Mouse (Mus musculus) midbrain, postnatal 0 days (tissue): ENCODE results near the gene Gmds. TPM values are rescaled to one million over a fixed set of nuclear protein-coding genes. Genes with fewer than 3 reads are reported as not detected.

Source experiments
- ATAC-seq: fragments of 200-750 bp; cut with Nextera tagmentation; 2 replicates; pipeline ENCODE4 v1.8.0; 2017; ENCODE audit warnings: moderate number of reproducible peaks, mild to moderate bottlenecking, moderate TSS enrichment, moderate library complexity; ENCODE audit not compliant: low FRiP score
- DNase-seq: peaks from one replicate; pipeline ENCODE4 v3.0.0-alpha.2; 2015; ENCODE audit warnings: low spot score
- H3K27ac ChIP-seq: fragments of 300-500 bp; sonication (generic); 2 replicates; pipeline ENCODE4 v1.5.1; 2014; ENCODE audit warnings: low read depth, mild to moderate bottlenecking, low read length, mixed read lengths
- H3K27me3 ChIP-seq: fragments of 300-500 bp; sonication (generic); 2 replicates; pipeline ENCODE4 v1.6.1; 2014; ENCODE audit warnings: low read length, control low read depth, mixed read lengths; ENCODE audit not compliant: insufficient read depth
- H3K36me3 ChIP-seq: fragments of 300-500 bp; sonication (generic); 2 replicates; pipeline ENCODE4 v1.6.1; 2014; ENCODE audit warnings: low read length, control low read depth, mixed read lengths; ENCODE audit not compliant: insufficient read depth
- H3K4me1 ChIP-seq: fragments of 300-500 bp; sonication (generic); 2 replicates; pipeline ENCODE4 v1.6.1; 2014; ENCODE audit warnings: mild to moderate bottlenecking, control low read depth, antibody characterized with exemption, low read length, mixed read lengths; ENCODE audit not compliant: insufficient read depth
- H3K4me2 ChIP-seq: fragments of 300-500 bp; sonication (generic); 2 replicates; pipeline ENCODE4 v1.6.1; 2014; ENCODE audit warnings: low read depth, mild to moderate bottlenecking, low read length, mixed read lengths; ENCODE audit not compliant: poor library complexity, severe bottlenecking
- H3K4me3 ChIP-seq: fragments of 300-500 bp; sonication (generic); 2 replicates; pipeline ENCODE4 v1.5.1; 2014; ENCODE audit warnings: low read depth, mild to moderate bottlenecking, low read length, moderate library complexity
- H3K9ac ChIP-seq: fragments of 300-500 bp; sonication (generic); replicated peaks from 2 replicates; pipeline ENCODE4 v1.6.1; 2014; ENCODE audit warnings: mild to moderate bottlenecking, low read length, moderate library complexity, mixed read lengths; ENCODE audit not compliant: poor library complexity, severe bottlenecking
- H3K9me3 ChIP-seq: fragments of 300-500 bp; sonication (generic); 2 replicates; pipeline ENCODE4 v1.6.1; 2016; ENCODE audit warnings: low read length, control low read depth
- CTCF ChIP-seq: IDR thresholded peaks from 2 replicates; pipeline ENCODE4 v1.5.1; 2016; ENCODE audit warnings: antibody characterized with exemption, mild to moderate bottlenecking
- WGBS: fragments of 180-500 bp; shearing (Covaris S2); extraction: QIAGEN DNeasy Blood & Tissue Kit; methylation state at CpG from one replicate; pipeline ENCODE4 v1.1.7; 2014; 5-methylcytosine and 5-hydroxymethylcytosine counted together
- polyA plus RNA-seq: library from polyadenylated mRNA; unstranded; fragments of >200 nt; fragmentation: Nextera tagmentation; extraction: Ambion mirVana; gene quantifications from 2 replicates; pipeline ENCODE4 v1.2.1, GENCODE M21; 2015
- total RNA-seq: library from RNA; depleted of rRNA; stranded (reverse); fragments of >200 nt; gene quantifications from 2 replicates; pipeline ENCODE4 v1.2.3, GENCODE M21; 2014

Gene Gmds
- total and polyA plus RNA-seq, 2 experiments from 2014 or later: 8.7 to 28.6 TPM

DNA sequence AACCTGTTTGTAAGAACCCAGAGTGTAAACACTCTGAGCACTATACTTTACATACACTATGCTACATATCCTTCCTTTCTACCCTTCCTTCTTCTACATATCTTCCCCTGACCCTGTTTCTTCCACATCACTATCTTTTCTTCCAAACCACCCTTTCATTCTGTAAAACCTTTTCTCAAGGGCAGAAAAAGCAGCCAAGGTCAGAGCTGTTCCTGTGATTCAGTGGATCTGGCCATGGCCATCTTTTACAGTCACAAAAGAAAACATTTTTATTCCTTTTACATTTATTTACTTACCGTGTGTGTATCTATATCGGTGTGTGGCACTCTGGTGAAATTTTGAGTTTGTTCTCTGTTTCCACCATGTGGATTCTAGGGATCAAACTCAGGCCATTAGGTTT is 418.8 kb downstream of the Gmds start:
- H3K27me3 ChIP-seq: no peaks in the 10 kb centered on the region
- H3K9ac ChIP-seq: no peak overlapping the region
- no peaks in the 10 kb centered on the region for H3K9me3 ChIP-seq
- DNase-seq (no peak), ATAC-seq (no peak)
- TF ChIP-seq CTCF: no peak
- no peak overlapping the region for H3K4me3 ChIP-seq
- no peaks in the 10 kb centered on the region for H3K36me3 ChIP-seq
- 84% methylated on average over 2 of the region's 2 CpGs for WGBS
- no peak overlapping the region for H3K4me2 ChIP-seq
- H3K4me1 ChIP-seq: no peaks in the 10 kb centered on the region
- H3K27ac ChIP-seq: no peak overlapping the region

DNA sequence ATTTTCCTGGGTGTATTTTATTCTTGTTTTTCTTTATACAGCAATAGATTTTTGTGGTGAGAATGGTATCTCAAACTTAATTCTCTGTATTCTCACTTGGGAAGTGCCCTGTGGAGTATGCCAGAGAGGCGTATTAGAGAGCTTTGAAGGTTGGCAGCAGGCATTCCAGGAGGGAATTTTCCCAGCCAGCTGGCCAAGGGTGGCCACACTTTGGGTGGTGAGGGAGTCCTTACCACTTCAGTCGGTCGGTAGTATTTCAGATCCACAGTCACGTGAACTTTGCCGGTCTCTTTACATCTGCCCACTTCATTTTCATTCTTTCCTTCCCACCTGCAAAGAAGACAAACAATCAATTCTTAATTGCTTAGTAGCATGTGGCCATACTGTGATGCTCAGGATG is 421.2 kb downstream of the Gmds start:
- no peak overlapping the region for H3K4me2 ChIP-seq
- WGBS: 33% methylated on average over 5 of the region's 5 CpGs
- no peak overlapping the region for H3K27ac ChIP-seq
- H3K36me3 ChIP-seq: no peaks in the 10 kb centered on the region
- ATAC-seq (no peak), DNase-seq (no peak)
- TF ChIP-seq CTCF: no peak
- no peaks in the 10 kb centered on the region for H3K9me3 ChIP-seq
- H3K9ac ChIP-seq: no peak overlapping the region
- H3K27me3 ChIP-seq: no peaks in the 10 kb centered on the region
- no peaks in the 10 kb centered on the region for H3K4me1 ChIP-seq
- H3K4me3 ChIP-seq: no peak overlapping the region

DNA sequence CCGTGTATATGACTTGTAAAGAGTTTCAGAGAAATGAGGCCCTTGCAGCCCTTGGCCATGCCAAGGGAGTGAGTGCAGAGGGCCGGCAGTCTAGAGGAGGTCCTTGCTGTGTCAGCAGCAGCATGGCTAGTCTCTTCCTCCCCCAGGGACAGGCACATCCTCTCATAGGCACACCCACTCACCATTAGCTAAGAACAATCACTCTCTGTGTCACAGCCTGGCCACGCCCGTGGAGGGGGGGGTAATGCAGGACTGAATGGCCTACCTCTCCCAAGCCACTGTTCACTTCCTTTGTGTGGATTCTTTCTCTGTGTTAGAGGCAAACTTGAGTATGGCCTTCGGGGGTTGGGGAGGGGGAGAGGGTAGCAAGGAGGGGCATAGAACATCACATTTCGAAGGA is 422.8 kb downstream of the Gmds start:
- no peak overlapping the region for H3K4me3 ChIP-seq
- no peaks in the 10 kb centered on the region for H3K27me3 ChIP-seq
- no peak overlapping the region for H3K27ac ChIP-seq
- no peaks in the 10 kb centered on the region for H3K9me3 ChIP-seq
- ATAC-seq (no peak), DNase-seq (no peak)
- no peaks in the 10 kb centered on the region for H3K4me1 ChIP-seq
- no peak for TF ChIP-seq CTCF
- 83% methylated on average over 6 of the region's 6 CpGs for WGBS
- H3K9ac ChIP-seq: no peak overlapping the region
- H3K36me3 ChIP-seq: no peaks in the 10 kb centered on the region
- H3K4me2 ChIP-seq: no peak overlapping the region

- Histone ChIP-seq H3K4me2 (no peak overlapping the region), H3K36me3 (no peaks in the 10 kb centered on the region), H3K27me3 (no peaks in the 10 kb centered on the region), H3K9ac (no peak overlapping the region), H3K4me1 (no peaks in the 10 kb centered on the region), H3K4me3 (no peak overlapping the region), H3K27ac (no peak overlapping the region), H3K9me3 (no peaks in the 10 kb centered on the region)
- DNase-seq (no peak), ATAC-seq (no peak)
- WGBS: 71% methylated on average over 4 of the region's 4 CpGs
- no peak for TF ChIP-seq CTCF
Observed at GRCm38 (mm10) chr13:31914901-31915587, 423.5 kb downstream of the Gmds start.

GRCm38 (mm10) chr13:31911956-31912355 is 426.6 kb downstream of the Gmds start:
- no peak overlapping the region for H3K27ac ChIP-seq
- no peak for ATAC-seq
- no peak overlapping the region for H3K4me2 ChIP-seq
- H3K27me3 ChIP-seq: no peaks in the 10 kb centered on the region
- WGBS: 23% methylated on average over 5 of the region's 5 CpGs
- no peak for DNase-seq
- H3K9me3 ChIP-seq: no peaks in the 10 kb centered on the region
- no peak overlapping the region for H3K9ac ChIP-seq
- H3K4me1 ChIP-seq: no peaks in the 10 kb centered on the region
- no peak overlapping the region for H3K4me3 ChIP-seq
- H3K36me3 ChIP-seq: no peaks in the 10 kb centered on the region
- no peak for TF ChIP-seq CTCF

DNA sequence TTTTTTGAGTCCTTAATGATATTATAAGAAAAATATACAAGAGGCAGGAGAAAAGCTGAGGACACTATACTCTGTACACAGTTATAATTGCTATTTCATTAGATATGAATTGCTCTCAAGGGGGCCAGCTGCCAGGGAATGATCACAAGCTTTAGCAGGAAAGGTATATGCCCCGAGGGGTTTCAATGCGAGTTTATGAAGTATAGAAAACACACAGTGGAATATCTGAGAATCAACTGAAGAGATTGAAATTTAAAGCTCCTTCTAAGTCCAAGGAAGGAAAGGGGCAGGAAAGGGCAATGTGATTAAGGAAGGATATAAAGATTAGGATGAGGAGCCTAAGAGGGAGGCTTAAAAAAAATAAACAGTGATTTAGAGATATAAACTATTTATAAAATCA is 427.2 kb downstream of the Gmds start:
- ATAC-seq (no peak), DNase-seq (no peak)
- Histone ChIP-seq H3K4me1 (no peaks in the 10 kb centered on the region), H3K4me3 (no peak overlapping the region), H3K27ac (no peak overlapping the region), H3K9ac (no peak overlapping the region), H3K4me2 (no peak overlapping the region), H3K27me3 (no peaks in the 10 kb centered on the region), H3K36me3 (no peaks in the 10 kb centered on the region), H3K9me3 (no peaks in the 10 kb centered on the region)
- WGBS: 44% methylated on average over 2 of the region's 2 CpGs
- no peak for TF ChIP-seq CTCF
